In genomic region chr13:23424494-23425325, GRCm38 (mm10) we compare ENCODE assay signal across 8 mouse cellular contexts. TPM values are rescaled to one million over a fixed set of nuclear protein-coding genes. Genes with fewer than 3 reads are reported as not detected.
DNase-seq lines count a peak whose midpoint lies in the region; ATAC-seq and TF ChIP-seq lines count a peak whose summit lies in the region.

No protein-coding gene starts in this region.

- peak; percentile 96 for DNase-seq in 416B (ENCODE audit: low read depth)
- DNase-seq in adrenal gland, postnatal 25 days, result peak; percentile 91
- DNase-seq in heart, adult 2 months, result peak; percentile 90 to 93
- peak; percentile 95 for DNase-seq in kidney, adult 2 months
- peak; percentile 93 for DNase-seq in limb, embryonic 11.5 days (ENCODE audit: low spot score)
- peak; percentile 86 for DNase-seq in spleen, adult 12 weeks (ENCODE audit: low spot score)

- TF ChIP-seq CTCF in heart, adult 2 months (IDR thresholded peaks at IDR 0.05), result no peak; the same call in 1 of the 2 replicates
- TF ChIP-seq CTCF in kidney, adult 2 months (conservative IDR thresholded peaks at IDR 0.05; ENCODE audit: insufficient read depth, insufficient read length, low read depth, low read length), result peak; percentile 88

- H3K27me3 ChIP-seq in embryonic facial prominence, embryonic 13.5 days, result no peaks in the 10 kb centered on the region
- no peaks in the 10 kb centered on the region for H3K27me3 ChIP-seq in heart, adult 2 months (ENCODE audit: control insufficient read depth, insufficient read depth, low read length)
- H3K27me3 ChIP-seq in kidney, adult 2 months (replicated peaks; ENCODE audit: control insufficient read depth, insufficient read depth, low read length), result no peaks in the 10 kb centered on the region
- H3K27me3 ChIP-seq in limb, embryonic 11.5 days (ENCODE audit: control insufficient read depth, insufficient read depth, low read length), result no peaks in the 10 kb centered on the region
- H3K27me3 ChIP-seq in midbrain, embryonic 12.5 days, result no peaks in the 10 kb centered on the region

- intact Hi-C loops in heart, adult 2 months (cut with DNase I), result loop anchor here (1.0 to 5.0 kb wide), 2 partner anchors 174 to 338 kb away; partner anchors contain the start of genes Hist1h1a, Hist1h3a and Hist1h4a

- peaks cover 22% of the 10 kb centered on the region for H3K4me1 ChIP-seq in embryonic facial prominence, embryonic 13.5 days
- peaks cover 1% of the 10 kb centered on the region; the same call in 1 of the 2 replicates for H3K4me1 ChIP-seq in heart, adult 2 months (ENCODE audit: control insufficient read depth, insufficient read depth, low read length)
- no peaks in the 10 kb centered on the region; the same call in 1 of the 2 replicates for H3K4me1 ChIP-seq in kidney, adult 2 months (ENCODE audit: control insufficient read depth, insufficient read depth, low read length)
- H3K4me1 ChIP-seq in limb, embryonic 11.5 days (ENCODE audit: control insufficient read depth, insufficient read depth, low read length), result 0 out of 2 replicates have a peak, but pooled peaks cover 2% of the 10 kb centered on the region
- peaks cover 21% of the 10 kb centered on the region for H3K4me1 ChIP-seq in midbrain, embryonic 12.5 days

- H3K4me3 ChIP-seq in embryonic facial prominence, embryonic 13.5 days, result peak overlapping the region; percentile 92
- peak overlapping the region; percentile 74 for H3K4me3 ChIP-seq in heart, adult 2 months
- peak overlapping the region; percentile 48; the same call in 1 of the 2 replicates for H3K4me3 ChIP-seq in kidney, adult 2 months (ENCODE audit: insufficient read depth, low read depth, low read length)
- H3K4me3 ChIP-seq in limb, embryonic 11.5 days (ENCODE audit: low read depth, low read length), result peak overlapping the region; percentile 12
- H3K4me3 ChIP-seq in midbrain, embryonic 12.5 days, result peak overlapping the region; percentile 25

- no peaks in the 10 kb centered on the region for H3K79me2 ChIP-seq in heart, adult 2 months (replicated peaks; ENCODE audit: control insufficient read depth, insufficient read depth, low read length)

- peak; percentile 28; the same call in 1 of the 2 replicates for TF ChIP-seq POLR2A in heart, adult 2 months (IDR thresholded peaks at IDR 0.05; ENCODE audit: insufficient read depth, low read depth, low read length)
- TF ChIP-seq POLR2A in kidney, adult 2 months (IDR thresholded peaks at IDR 0.05; ENCODE audit: low read depth, low read length), result no peak

- H3K4me2 ChIP-seq in embryonic facial prominence, embryonic 13.5 days, result peak overlapping the region; percentile 84
- peak overlapping the region; percentile 40 for H3K4me2 ChIP-seq in limb, embryonic 11.5 days (ENCODE audit: low read depth, severe bottlenecking)
- peak overlapping the region; percentile 93 for H3K4me2 ChIP-seq in midbrain, embryonic 12.5 days (replicated peaks)

- 2% methylated on average over 25 of the region's 25 CpGs for WGBS in embryonic facial prominence, embryonic 13.5 days
- WGBS in heart, adult 2 months, result 3% methylated on average over 25 of the region's 25 CpGs
- WGBS in kidney, adult 2 months, result 4% methylated on average over 25 of the region's 25 CpGs
- 2% methylated on average over 25 of the region's 25 CpGs for WGBS in limb, embryonic 11.5 days
- WGBS in midbrain, embryonic 12.5 days, result 2% methylated on average over 25 of the region's 25 CpGs

- H3K27ac ChIP-seq in embryonic facial prominence, embryonic 13.5 days, result peak overlapping the region; percentile 8; the same call in 1 of the 2 replicates
- peak overlapping the region; percentile 72 for H3K27ac ChIP-seq in heart, adult 2 months
- no peak overlapping the region for H3K27ac ChIP-seq in kidney, adult 2 months (ENCODE audit: insufficient read depth, low read depth, low read length)
- H3K27ac ChIP-seq in limb, embryonic 11.5 days (replicated peaks; ENCODE audit: low read depth, low read length), result no peak overlapping the region
- no peak overlapping the region for H3K27ac ChIP-seq in midbrain, embryonic 12.5 days (replicated peaks)

- no peaks in the 10 kb centered on the region for H3K9me3 ChIP-seq in embryonic facial prominence, embryonic 13.5 days
- H3K9me3 ChIP-seq in limb, embryonic 11.5 days (ENCODE audit: control insufficient read depth, low read length), result no peaks in the 10 kb centered on the region
- H3K9me3 ChIP-seq in midbrain, embryonic 12.5 days, result no peaks in the 10 kb centered on the region

- H3K36me3 ChIP-seq in embryonic facial prominence, embryonic 13.5 days, result peaks cover 26% of the 10 kb centered on the region
- H3K36me3 ChIP-seq in heart, adult 2 months (ENCODE audit: control insufficient read depth, insufficient read depth, low read length), result no peaks in the 10 kb centered on the region
- H3K36me3 ChIP-seq in kidney, adult 2 months (ENCODE audit: control insufficient read depth, insufficient read depth, low read length), result no peaks in the 10 kb centered on the region; the same call in 1 of the 2 replicates
- H3K36me3 ChIP-seq in limb, embryonic 11.5 days (ENCODE audit: control insufficient read depth, insufficient read depth, low read length), result peaks cover 8% of the 10 kb centered on the region
- peaks cover 26% of the 10 kb centered on the region for H3K36me3 ChIP-seq in midbrain, embryonic 12.5 days

- peak; percentile 80 for ATAC-seq in embryonic facial prominence, embryonic 13.5 days (ENCODE audit: insufficient number of reproducible peaks, insufficient read depth, low FRiP score, low TSS enrichment, low read depth)
- peak; percentile 83 for ATAC-seq in limb, embryonic 11.5 days (ENCODE audit: insufficient number of reproducible peaks, low FRiP score, low TSS enrichment, low read depth)
- peak; percentile 75 for ATAC-seq in midbrain, embryonic 12.5 days (ENCODE audit: low FRiP score, low read depth)

- 0 out of 2 replicates have a peak, but pooled peaks have one; percentile 50 for TF ChIP-seq EP300 in heart, adult 2 months (IDR thresholded peaks at IDR 0.05; ENCODE audit: insufficient read depth, low read depth, low read length)

- H3K9ac ChIP-seq in embryonic facial prominence, embryonic 13.5 days, result peak overlapping the region; percentile 59
- peak overlapping the region; percentile 43; the same call in 1 of the 2 replicates for H3K9ac ChIP-seq in heart, adult 2 months (ENCODE audit: low read depth, low read length)
- H3K9ac ChIP-seq in limb, embryonic 11.5 days (ENCODE audit: low read length), result no peak overlapping the region
- H3K9ac ChIP-seq in midbrain, embryonic 12.5 days (replicated peaks), result no peak overlapping the region; the same call in 1 of the 2 replicates

RNA-seq across cellular contexts. Expression of gene Abt1, which starts 1.0 kb away (rescaled TPM):
- 6.4 and 6.9 TPM in 2 replicates for total RNA-seq in adrenal gland, postnatal 25 days (2021)
- 13.1 and 14.6 TPM in 2 replicates for polyA plus RNA-seq in embryonic facial prominence, embryonic 13.5 days (2015; fragmentation: Nextera tagmentation; extraction: Ambion mirVana)
- total RNA-seq in heart, adult 2 months (2021), result 1 to 10 TPM; 3.9 to 5.1 TPM
- polyA plus RNA-seq in heart, adult 2 months (2012; rRNA removed), result 2.4 and 3.1 TPM in 2 replicates
- polyA plus RNA-seq in kidney, adult 2 months (2012; rRNA removed), result 3.3 and 3.9 TPM in 2 replicates
- 16.3 and 17.4 TPM in 2 replicates for polyA plus RNA-seq in limb, embryonic 11.5 days (2014; fragmentation: Nextera tagmentation; extraction: Ambion mirVana)
- 10.1 and 12.3 TPM in 2 replicates for polyA plus RNA-seq in midbrain, embryonic 12.5 days (2016; fragmentation: Nextera tagmentation; extraction: Ambion mirVana)

RNA-seq across cellular contexts. Expression of gene Btn1a1, which starts 41.0 kb away (rescaled TPM):
- total RNA-seq in adrenal gland, postnatal 25 days (2021), result not detected in 2 replicates
- polyA plus RNA-seq in embryonic facial prominence, embryonic 13.5 days (2015; fragmentation: Nextera tagmentation; extraction: Ambion mirVana), result not detected in 2 replicates
- total RNA-seq in heart, adult 2 months (2021), result not detected
- 0.20 TPM in 1 of 2 replicates, not detected in the other for polyA plus RNA-seq in heart, adult 2 months (2012; rRNA removed)
- not detected in 2 replicates for polyA plus RNA-seq in kidney, adult 2 months (2012; rRNA removed)
- not detected in 2 replicates for polyA plus RNA-seq in limb, embryonic 11.5 days (2014; fragmentation: Nextera tagmentation; extraction: Ambion mirVana)
- polyA plus RNA-seq in midbrain, embryonic 12.5 days (2016; fragmentation: Nextera tagmentation; extraction: Ambion mirVana), result not detected in 2 replicates

RNA-seq across cellular contexts. Expression of gene Zfp322a, which starts 55.7 kb away (rescaled TPM):
- total RNA-seq in adrenal gland, postnatal 25 days (2021), result 19.7 and 30.1 TPM in 2 replicates
- 60.5 and 63.8 TPM in 2 replicates for polyA plus RNA-seq in embryonic facial prominence, embryonic 13.5 days (2015; fragmentation: Nextera tagmentation; extraction: Ambion mirVana)
- 10 to 100 TPM; 14.8 to 15.8 TPM for total RNA-seq in heart, adult 2 months (2021)
- 1.5 and 5.3 TPM in 2 replicates for polyA plus RNA-seq in heart, adult 2 months (2012; rRNA removed)
- polyA plus RNA-seq in kidney, adult 2 months (2012; rRNA removed), result 1.1 and 1.9 TPM in 2 replicates
- 71.9 and 76.4 TPM in 2 replicates for polyA plus RNA-seq in limb, embryonic 11.5 days (2014; fragmentation: Nextera tagmentation; extraction: Ambion mirVana)
- polyA plus RNA-seq in midbrain, embryonic 12.5 days (2016; fragmentation: Nextera tagmentation; extraction: Ambion mirVana), result 66.1 and 66.9 TPM in 2 replicates

Comparison
In these comparisons a context has a peak if more than half of its experiments do, and no peak if none do; other contexts are left out.
1. H3K27ac ChIP-seq: peak in embryonic facial prominence, embryonic 13.5 days (single experiment) and heart, adult 2 months (single experiment); none in kidney, adult 2 months (single experiment), limb, embryonic 11.5 days (single experiment) and midbrain, embryonic 12.5 days (single experiment).
2. H3K4me2 ChIP-seq: peak in every context shown above with its lines; median percentile 93 in midbrain, embryonic 12.5 days; 84 in embryonic facial prominence, embryonic 13.5 days; 40 in limb, embryonic 11.5 days.
3. H3K4me3 ChIP-seq: peak in every context shown above with its lines; median percentile 92 in embryonic facial prominence, embryonic 13.5 days; 74 in heart, adult 2 months; 48 in kidney, adult 2 months; 25 in midbrain, embryonic 12.5 days; 12 in limb, embryonic 11.5 days.
4. H3K9ac ChIP-seq: peak in embryonic facial prominence, embryonic 13.5 days (single experiment) and heart, adult 2 months (single experiment); none in limb, embryonic 11.5 days (single experiment) and midbrain, embryonic 12.5 days (single experiment).
5. Peak in every context shown above with its lines, with median percentiles within 50 percentile points of each other: DNase-seq and ATAC-seq.